Comparison of ENCODE assay signal across 24 mouse cellular contexts in the genomic region with DNA sequence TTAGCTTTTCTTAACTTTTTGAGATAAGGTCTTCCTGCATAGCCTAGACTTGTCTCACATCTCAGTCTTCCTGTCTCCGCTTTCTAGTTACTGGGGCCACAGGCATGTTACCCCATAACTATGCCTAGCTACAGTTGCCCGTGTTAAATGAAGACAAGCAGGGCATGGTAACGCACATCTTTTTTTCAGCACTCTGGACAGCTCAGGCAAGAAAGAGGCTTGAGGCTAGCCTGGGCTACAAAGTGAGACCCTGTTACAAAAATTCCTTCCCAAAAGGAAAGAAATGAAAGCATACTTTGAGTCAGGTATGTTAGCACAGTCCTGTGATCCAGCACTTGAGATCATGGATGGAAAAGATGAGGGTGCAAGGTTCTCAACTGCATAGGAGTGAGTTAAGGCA. TPM values are rescaled to one million over a fixed set of nuclear protein-coding genes. Genes with fewer than 3 reads are reported as not detected.
DNase-seq lines count a peak whose midpoint lies in the region; ATAC-seq and TF ChIP-seq lines count a peak whose summit lies in the region.
"Had no signal": no experiment of that assay in that cellular context is flagged by ENCODE, and none has a peak within 500 bp of the region (broad histone marks: within the 10 kb centered on the region; RNA-seq: fewer than 3 reads in every experiment).

No protein-coding gene starts in this region.

- no peak for TF ChIP-seq POLR2A in myocyte (IDR thresholded peaks at IDR 0.05; ENCODE audit: insufficient read length, low read depth)

- DNase-seq in lung, embryonic 14.5 days, result peak; percentile 33
- DNase-seq in lung, postnatal 25 days (ENCODE audit: low spot score), result no peak
- peak; percentile 15 for DNase-seq in 3T3-L1 (ENCODE audit: low read depth, low spot score)
- peak; percentile 4 for DNase-seq in NIH3T3 (ENCODE audit: low read depth)
- no peak for DNase-seq in left cerebral cortex, postnatal 25 days (ENCODE audit: low spot score in 2 of 2)
- DNase-seq in cerebellum, postnatal 10 days, result no peak
- DNase-seq: adrenal gland, adult 8-10 months; adrenal gland, postnatal 25 days; cerebellum, adult 11-12 months; cerebellum, adult 8-10 months; cerebellum, postnatal 14 days; gastrocnemius, postnatal 14 days; heart, adult 11 months had no signal

- no peaks in the 10 kb centered on the region for H3K27me3 ChIP-seq in lung, embryonic 14.5 days (ENCODE audit: insufficient read depth, low read length)
- H3K27me3 ChIP-seq in myocyte (ENCODE audit: control insufficient read depth, insufficient read depth, insufficient read length), result no peaks in the 10 kb centered on the region
- H3K27me3 ChIP-seq: embryonic facial prominence, embryonic 13.5 days; forebrain, embryonic 13.5 days; hindbrain, embryonic 12.5 days; hindbrain, embryonic 15.5 days; Patski had no signal

- no peak for ATAC-seq in lung, embryonic 14.5 days (ENCODE audit: insufficient read depth)
- ATAC-seq: CD4-positive, CD25-positive, alpha-beta regulatory T cell, adult 4 months; forebrain, embryonic 13.5 days; forebrain, embryonic 16.5 days; Patski had no signal

- no peak overlapping the region for H3ac ChIP-seq in myocyte (ENCODE audit: control insufficient read depth, insufficient read length)

- TF ChIP-seq CTCF in lung, embryonic 14.5 days (IDR thresholded peaks at IDR 0.05; ENCODE audit: low read depth), result no peak

- H3K4me1 ChIP-seq in lung, embryonic 14.5 days (ENCODE audit: insufficient read depth), result no peaks in the 10 kb centered on the region
- H3K4me1 ChIP-seq: embryonic facial prominence, embryonic 10.5 days; embryonic facial prominence, embryonic 13.5 days; forebrain, embryonic 10.5 days; forebrain, embryonic 13.5 days; hindbrain, embryonic 12.5 days; hindbrain, embryonic 15.5 days had no signal

- no peak overlapping the region for H3K4me3 ChIP-seq in lung, embryonic 14.5 days (ENCODE audit: low read depth, low read length)
- no peak overlapping the region for H3K4me3 ChIP-seq in myocyte
- H3K4me3 ChIP-seq: embryonic facial prominence, embryonic 10.5 days; embryonic facial prominence, embryonic 13.5 days; forebrain, embryonic 10.5 days; forebrain, embryonic 13.5 days; hindbrain, embryonic 12.5 days; hindbrain, embryonic 15.5 days had no signal

- peaks cover 5% of the 10 kb centered on the region for H3K79me2 ChIP-seq in myocyte (ENCODE audit: control insufficient read depth, insufficient read depth)

- peaks cover 94% of the 10 kb centered on the region for H3K36me3 ChIP-seq in lung, embryonic 14.5 days (ENCODE audit: insufficient read depth)
- H3K36me3 ChIP-seq in myocyte (ENCODE audit: control insufficient read depth, insufficient read depth), result peaks cover 66% of the 10 kb centered on the region

- 97% methylated on average over 3 of the region's 3 CpGs for WGBS in lung, embryonic 14.5 days

- no peaks in the 10 kb centered on the region for H3K9me3 ChIP-seq in lung, embryonic 14.5 days (ENCODE audit: low read depth, low read length)
- H3K9me3 ChIP-seq: embryonic facial prominence, embryonic 10.5 days; embryonic facial prominence, embryonic 13.5 days; forebrain, embryonic 13.5 days; hindbrain, embryonic 12.5 days; hindbrain, embryonic 15.5 days had no signal

- no peak overlapping the region for H3K27ac ChIP-seq in lung, embryonic 14.5 days (ENCODE audit: low read depth)
- H3K27ac ChIP-seq: embryonic facial prominence, embryonic 10.5 days; embryonic facial prominence, embryonic 13.5 days; forebrain, embryonic 10.5 days; forebrain, embryonic 13.5 days; hindbrain, embryonic 12.5 days; hindbrain, embryonic 15.5 days had no signal

- no peak overlapping the region for H3K9ac ChIP-seq in lung, embryonic 14.5 days
- H3K9ac ChIP-seq: embryonic facial prominence, embryonic 13.5 days; forebrain, embryonic 13.5 days; hindbrain, embryonic 12.5 days; hindbrain, embryonic 15.5 days had no signal

- H3K4me2 ChIP-seq in lung, embryonic 14.5 days, result no peak overlapping the region
- no peak overlapping the region for H3K4me2 ChIP-seq in myocyte (ENCODE audit: low read depth)
- H3K4me2 ChIP-seq: embryonic facial prominence, embryonic 13.5 days; forebrain, embryonic 13.5 days; heart, embryonic 11.5 days; hindbrain, embryonic 12.5 days; hindbrain, embryonic 15.5 days had no signal

- intact Hi-C loops in left cerebral cortex, postnatal 25 days (cut with DNase I), result no loop called here

TF ChIP-seq in myocyte, 11 proteins besides CTCF, POLR2A, EP300 and RAD21:
- no peak for TF ChIP-seq MYOD1 (IDR thresholded peaks at IDR 0.05; ENCODE audit: control insufficient read depth in 1 of 3, insufficient read length in 2 of 3, low read depth in 2 of 3)
- peak; percentile 51 for TF ChIP-seq REST (IDR thresholded peaks at IDR 0.05; ENCODE audit: insufficient read depth, insufficient read length)
- TF ChIP-seq TCF3 (IDR thresholded peaks at IDR 0.05; ENCODE audit: insufficient read length, low read depth), result no peak

RNA-seq across cellular contexts. Expression of gene Morc3, which starts 18.6 kb away (rescaled TPM):
- polyA plus RNA-seq in lung, embryonic 14.5 days (2014; fragmentation: Nextera tagmentation; extraction: Ambion mirVana), result 35.1 and 36.0 TPM in 2 replicates
- polyA plus RNA-seq in myocyte (2012; fragmentation: generic; extraction: Trizol), result 10.6 TPM
- 10 to 100 TPM; 31.7 to 35.9 TPM for total RNA-seq in left cerebral cortex, postnatal 25 days (2021)

RNA-seq across cellular contexts. Expression of gene Chaf1b, which starts 33.2 kb away (rescaled TPM):
- 98.5 and 99.6 TPM in 2 replicates for polyA plus RNA-seq in lung, embryonic 14.5 days (2014; fragmentation: Nextera tagmentation; extraction: Ambion mirVana)
- polyA plus RNA-seq in myocyte (2012; fragmentation: generic; extraction: Trizol), result 7.1 TPM
- total RNA-seq in left cerebral cortex, postnatal 25 days (2021), result 1 to 10 TPM in 1 of 2 experiments, under 1 TPM in 1; 0.78 to 1.4 TPM

Comparison
In these comparisons a context has a peak if more than half of its experiments do, and no peak if none do; other contexts are left out.
1. DNase-seq: peak in lung, embryonic 14.5 days (single experiment), 3T3-L1 (single experiment) and NIH3T3 (single experiment); none in lung, postnatal 25 days (single experiment), left cerebral cortex, postnatal 25 days (0 of 2) and cerebellum, postnatal 10 days (0 of 2).
2. RNA of gene Chaf1b, which starts 33.2 kb away (polyA plus RNA-seq): 98.5 to 99.6 TPM in lung, embryonic 14.5 days; 7.1 TPM in myocyte (single experiment); every median in the first group is over 10 times any median in the second.